Mouse (Mus musculus): ENCODE data around the gene Ythdf1. TPM values are rescaled to one million over a fixed set of nuclear protein-coding genes. Genes with fewer than 3 reads are reported as not detected.

Ythdf1 gene
- total RNA-seq, 4 experiments from 2014 or later, result 46.5 to 59.6 (median 53.0) TPM

- DNase-seq, result no peak
These were observed 50.7 kb downstream of the Ythdf1 start for GRCm38 (mm10) chr2:180870006-180870405.

GRCm38 (mm10) chr2:180861561-180861960 lies 59.2 kb downstream of the Ythdf1 start:
- DNase-seq, result no peak

GRCm38 (mm10) chr2:180857121-180857520 lies 63.6 kb downstream of the Ythdf1 start:
- no peak for DNase-seq

GRCm38 (mm10) chr2:180855005-180855544 lies 65.7 kb downstream of the Ythdf1 start:
- no peak for DNase-seq

Small RNA genes lying within 50 kb of the gene (microRNA-seq; reads per million reads assigned to microRNA genes)
- 0 to 0.17 reads per million in 2 experiments for gene Mir124a-3

Other genes with a start within 250 kb of the Ythdf1 start
- 10 to 100 TPM; 41.3 to 60.8 (median 49.4) TPM for gene Dido1, start 210.9 kb downstream of the Ythdf1 start, total RNA-seq (2022)
- gene Gid8, start 210.8 kb downstream of the Ythdf1 start, total RNA-seq (2022), result 10 to 100 TPM; 58.4 to 65.5 (median 64.0) TPM
- 1 to 10 TPM in 2 of 4 experiments, under 1 TPM in 2; 0.81 to 2.3 (median 1.1) TPM for gene Slc17a9, start 195.7 kb downstream of the Ythdf1 start, total RNA-seq (2022)
- gene Bhlhe23, start 144.0 kb downstream of the Ythdf1 start, total RNA-seq (2022), result not detected
- gene Birc7, start 8.1 kb upstream of the Ythdf1 start, total RNA-seq (2022), result not detected
- gene Nkain4, start 33.8 kb upstream of the Ythdf1 start, total RNA-seq (2022), result 1 to 10 TPM; 6.3 to 8.5 (median 6.8) TPM
- gene Arfgap1, start 46.3 kb upstream of the Ythdf1 start, total RNA-seq (2022), result 10 to 100 TPM; 50.9 to 76.4 (median 62.9) TPM
- 1 to 10 TPM; 2.3 to 4.5 (median 4.2) TPM for gene Col20a1, start 65.6 kb upstream of the Ythdf1 start, total RNA-seq (2022)
- 10 to 100 TPM; 12.0 to 27.7 (median 20.5) TPM for gene Chrna4, start 122.6 kb upstream of the Ythdf1 start, total RNA-seq (2022)
- gene Kcnq2, start 214.4 kb upstream of the Ythdf1 start, total RNA-seq (2022), result 10 to 100 TPM in 2 of 4 experiments, 1 to 10 TPM in 2; 5.8 to 14.8 (median 10.0) TPM
- gene Eef1a2, start 236.1 kb upstream of the Ythdf1 start, total RNA-seq (2022), result 10 to 100 TPM; 65.8 to 85.9 (median 68.2) TPM